Mouse (Mus musculus): ENCODE results near the gene Trmt10c. TPM values are rescaled to one million over a fixed set of nuclear protein-coding genes. Genes with fewer than 3 reads are reported as not detected.

The Trmt10c gene
- polyA plus RNA-seq, 1 experiment from 2014 or later = 20.0 TPM

DNA sequence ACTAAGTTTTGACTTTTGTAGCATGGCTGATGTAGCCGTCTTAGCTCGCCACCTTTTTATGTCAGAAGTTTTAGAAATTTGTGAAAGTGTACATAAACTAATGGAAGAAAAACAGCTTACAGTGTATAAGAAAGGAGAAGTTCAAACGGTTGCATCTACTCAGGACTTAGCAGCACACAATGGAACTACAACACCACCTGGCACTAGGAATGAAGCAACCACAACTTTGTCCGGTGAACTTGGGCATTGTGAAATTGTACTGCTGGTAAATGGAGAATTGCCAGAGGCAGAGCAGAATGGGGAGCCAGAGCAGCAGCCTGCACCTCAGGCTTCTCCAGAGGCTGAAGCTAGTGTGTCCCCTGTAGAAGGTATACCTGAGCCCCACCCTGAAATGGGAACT, 47.3 kb downstream of the Trmt10c start:
- Histone ChIP-seq H3K9ac (no peak overlapping the region), H3K4me3 (no peak overlapping the region), H3K4me2 (no peak overlapping the region), H3K36me3 (peaks cover 42% of the 10 kb centered on the region), H3K27ac (no peak overlapping the region), H3K27me3 (no peaks in the 10 kb centered on the region), H3K9me3 (replicated peaks) (no peaks in the 10 kb centered on the region), H3K4me1 (replicated peaks) (no peaks in the 10 kb centered on the region)
- 89% methylated on average over 4 of the region's 4 CpGs for WGBS
- no peak for ATAC-seq (replicated peaks; ENCODE audit: insufficient number of reproducible peaks, insufficient read depth, low FRiP score, low read depth)

DNA sequence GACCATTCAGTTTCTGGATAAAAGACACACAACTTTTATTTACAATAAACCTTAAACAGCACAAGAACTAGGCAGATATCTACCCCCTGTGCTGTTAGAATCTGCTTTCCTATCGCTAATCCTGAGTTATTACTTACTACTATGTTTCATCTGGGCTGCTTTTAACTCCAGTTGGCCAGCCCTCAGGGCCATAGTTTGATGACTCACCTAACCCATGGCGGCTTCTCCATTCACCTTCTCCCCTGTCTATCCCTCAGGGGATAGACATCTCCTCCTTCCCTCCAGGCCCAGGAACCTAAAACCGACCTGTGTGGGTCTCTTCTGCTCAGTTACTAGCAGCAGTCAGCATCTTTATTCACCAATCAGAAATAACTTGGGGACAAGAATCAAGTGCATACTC, 51.6 kb downstream of the Trmt10c start:
- H3K27ac ChIP-seq = no peak overlapping the region
- H3K27me3 ChIP-seq = no peaks in the 10 kb centered on the region
- ATAC-seq (replicated peaks; ENCODE audit: insufficient number of reproducible peaks, insufficient read depth, low FRiP score, low read depth) = no peak
- H3K4me3 ChIP-seq = no peak overlapping the region
- no peak overlapping the region for H3K9ac ChIP-seq
- WGBS = 87% methylated on average over 3 of the region's 3 CpGs
- H3K9me3 ChIP-seq (replicated peaks) = no peaks in the 10 kb centered on the region
- H3K4me2 ChIP-seq = no peak overlapping the region
- no peaks in the 10 kb centered on the region for H3K4me1 ChIP-seq (replicated peaks)
- peaks cover 30% of the 10 kb centered on the region for H3K36me3 ChIP-seq

Small RNAs within 50 kb of the gene (microRNA-seq; reads per million reads assigned to microRNA genes)
- not detected for gene Gm24047

Other genes starting within 250 kb of the Trmt10c start
- 2.4 and 3.2 TPM in 2 replicates for gene Nfkbiz, start 198.9 kb downstream of the Trmt10c start, polyA plus RNA-seq (2015; fragmentation: Nextera tagmentation; extraction: Ambion mirVana)
- gene Nxpe3, start 142.5 kb downstream of the Trmt10c start, polyA plus RNA-seq (2015; fragmentation: Nextera tagmentation; extraction: Ambion mirVana) = 0.45 and 0.62 TPM in 2 replicates
- gene Cep97, start 103.0 kb downstream of the Trmt10c start, polyA plus RNA-seq (2015; fragmentation: Nextera tagmentation; extraction: Ambion mirVana) = 7.4 and 8.1 TPM in 2 replicates
- gene Rpl24, start 71.5 kb downstream of the Trmt10c start, polyA plus RNA-seq (2015; fragmentation: Nextera tagmentation; extraction: Ambion mirVana) = 415 and 545 TPM in 2 replicates
- gene Zbtb11, start 63.9 kb downstream of the Trmt10c start, polyA plus RNA-seq (2015; fragmentation: Nextera tagmentation; extraction: Ambion mirVana) = 10.3 and 12.5 TPM in 2 replicates
- gene Pcnp, start 8.1 kb downstream of the Trmt10c start, polyA plus RNA-seq (2015; fragmentation: Nextera tagmentation; extraction: Ambion mirVana) = 140 and 148 TPM in 2 replicates
- gene Senp7, start 10.5 kb upstream of the Trmt10c start, polyA plus RNA-seq (2015; fragmentation: Nextera tagmentation; extraction: Ambion mirVana) = 17.2 and 18.6 TPM in 2 replicates
- 0.08 and 0.20 TPM in 2 replicates for gene Impg2, start 166.5 kb upstream of the Trmt10c start, polyA plus RNA-seq (2015; fragmentation: Nextera tagmentation; extraction: Ambion mirVana)